Mouse (Mus musculus) adrenal gland, adult 18-20 months (tissue): ENCODE data around the gene Pbsn. TPM values are rescaled to one million over a fixed set of nuclear protein-coding genes. Genes with fewer than 3 reads are reported as not detected.
A peak's percentile ranks its signal among the peaks of the same experiment; 100 is the strongest.
"Not testable (repeated sequence)": the region's sequence is repeated elsewhere in the genome, so short reads cannot be mapped to it uniquely, and the experiment has no call there.

Source experiments
- DNase-seq, 2 experiments: peaks; one replicate each; pipeline ENCODE4 v3.0.0; 2021 to 2022; ENCODE audit warnings: low spot score in 2 of 2
- long read RNA-seq, 2 experiments: library from polyadenylated mRNA; stranded (forward); transcript quantifications; one replicate each; pipeline ENCODE4 v2.0.0; 2021
- total RNA-seq, 2 experiments: library from RNA; stranded (reverse); gene quantifications; 1 replicate in 1 of 2; 2 replicates in 1 of 2; pipeline ENCODE4 v1.2.3; 2021

The Pbsn gene
- not detected for total RNA-seq
- long read RNA-seq, experiment 1, result 0 reads
- long read RNA-seq, experiment 2, result 0 reads

DNA sequence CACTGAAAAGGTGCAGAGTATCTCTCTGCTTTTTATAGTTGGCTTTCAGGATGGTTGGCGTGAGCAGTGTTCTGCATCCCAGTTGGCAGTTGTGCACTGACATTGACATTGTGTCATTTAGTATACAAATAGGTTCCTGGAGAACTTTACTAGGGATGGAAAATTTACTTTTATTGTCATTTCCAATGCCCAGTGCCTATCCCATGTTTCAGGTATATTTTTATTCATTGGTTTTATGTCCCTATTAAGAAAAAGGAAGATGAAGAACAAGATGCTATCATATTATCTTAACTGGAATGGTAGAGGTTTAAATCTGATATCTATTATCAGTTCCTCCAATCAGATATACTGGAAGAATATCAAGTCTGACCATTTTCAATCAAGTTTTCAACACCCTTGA, at the start of gene Pbsn:
Gene Pbsn (minus strand): TSS at position 101 of the 400 bp plus-strand sequence.
- DNase-seq, result no peak

DNA sequence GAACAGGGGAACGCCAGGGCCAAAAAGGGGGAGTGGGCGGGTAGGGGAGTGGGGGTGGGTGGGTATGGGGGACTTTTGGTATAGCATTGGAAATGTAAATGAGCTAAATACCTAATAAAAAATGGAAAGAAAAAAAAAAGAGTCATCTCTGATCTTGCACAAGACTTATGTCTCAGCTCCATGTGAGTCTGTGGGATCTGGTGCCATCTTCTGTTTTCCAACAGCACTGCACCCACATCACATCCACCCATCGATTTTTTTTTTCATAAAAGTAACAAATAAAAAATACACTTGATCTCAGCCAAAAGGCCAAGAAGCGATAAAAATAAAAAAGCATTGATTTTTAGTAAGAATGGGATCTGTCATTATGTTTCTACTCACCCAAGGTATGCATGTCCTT, 26.6 kb upstream of the Pbsn start:
- DNase-seq, result not testable (repeated sequence)

DNA sequence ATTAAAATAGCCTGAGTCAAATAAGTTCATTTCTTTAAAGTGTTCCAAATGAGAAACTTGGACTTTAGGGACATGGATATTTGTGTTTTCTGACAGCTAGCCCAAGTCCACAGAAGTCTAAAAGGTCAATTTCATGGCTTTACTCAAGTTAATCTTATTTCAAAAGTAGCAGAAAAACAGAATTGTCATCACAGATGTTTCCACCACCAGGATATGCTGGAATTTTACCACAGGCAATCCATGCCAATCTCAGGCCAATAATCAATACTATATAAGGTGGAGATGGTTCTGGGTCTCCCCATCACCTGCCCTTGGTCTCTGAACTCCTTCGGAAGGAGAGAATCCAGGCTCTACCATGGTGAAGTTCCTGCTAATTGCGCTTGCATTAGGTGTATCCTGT, 11.0 kb upstream of the Pbsn start, which contains the start of gene Gm14744:
Gene Gm14744 (plus strand): TSS at position 301 of the 400 bp plus-strand sequence.
- not testable (repeated sequence) for DNase-seq

DNA sequence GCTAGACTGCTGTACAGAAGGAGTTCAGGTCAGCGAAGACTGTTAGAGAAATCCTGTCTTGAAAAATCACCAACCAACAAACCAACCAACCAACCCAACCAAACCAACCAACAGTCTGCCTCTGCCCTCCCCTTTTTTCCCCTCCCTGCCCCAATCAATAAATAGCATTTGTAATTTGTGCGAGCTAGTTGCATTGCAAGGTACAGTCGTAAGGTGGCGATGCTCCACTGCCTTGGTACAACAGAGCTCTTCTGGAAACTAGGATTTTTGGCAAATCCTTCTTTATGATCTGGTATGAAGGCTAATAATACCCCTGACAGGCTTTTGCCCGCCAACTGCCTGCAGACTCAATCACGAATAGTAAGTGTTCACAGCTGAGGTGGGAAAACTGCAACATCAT, 41.4 kb downstream of the Pbsn start:
- DNase-seq, result no peak

DNA sequence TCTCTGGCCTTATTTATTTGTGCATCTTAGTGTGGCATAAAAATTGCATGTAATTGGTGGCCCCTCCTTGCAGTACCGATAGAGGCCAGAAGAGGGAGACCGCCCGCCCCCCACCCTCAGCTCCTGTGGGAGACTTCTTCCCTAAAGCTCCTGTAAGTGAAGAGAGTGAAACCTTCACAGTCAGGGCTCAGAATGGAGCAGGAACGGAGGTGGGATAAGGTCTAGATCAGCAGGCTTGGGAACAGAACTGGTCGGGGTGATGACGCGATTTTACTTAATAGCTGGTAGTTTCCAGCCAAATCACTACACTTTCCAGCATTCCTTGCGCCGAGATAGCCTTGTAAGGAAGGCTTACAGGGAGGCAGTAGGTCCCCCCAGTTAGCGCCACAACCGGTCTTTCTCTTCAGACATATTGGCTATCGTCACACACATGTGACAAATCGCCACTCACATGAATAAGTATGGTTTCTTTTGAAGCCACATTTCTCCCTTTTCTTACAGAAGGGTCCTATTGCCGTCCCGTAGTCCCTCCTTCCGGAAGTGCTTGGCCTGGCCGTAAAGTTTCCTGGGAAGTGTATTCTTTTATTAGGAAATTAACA, 42.7 kb downstream of the Pbsn start:
- DNase-seq, result peak; percentile 32 to 54

DNA sequence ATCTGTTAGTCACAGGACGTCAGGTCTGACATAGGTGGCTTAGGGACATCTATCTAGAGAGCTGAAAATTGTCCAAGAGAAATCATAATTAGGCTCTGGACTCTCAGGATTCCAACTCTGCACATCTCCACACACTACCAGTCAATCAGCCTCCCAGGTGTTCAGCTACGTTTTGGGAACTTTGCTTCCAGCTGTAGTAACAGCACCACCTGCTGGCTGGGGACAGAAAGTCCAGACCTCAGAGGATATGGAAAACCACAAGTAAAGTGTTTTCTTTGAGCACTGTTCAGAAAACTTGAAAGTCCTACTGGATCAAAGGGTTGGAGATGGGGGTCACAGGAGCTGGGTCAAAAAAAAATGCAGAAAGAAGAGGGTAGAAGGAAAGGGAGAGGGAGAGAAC, 44.8 kb downstream of the Pbsn start:
- DNase-seq, result peak; percentile 36 to 41

DNA sequence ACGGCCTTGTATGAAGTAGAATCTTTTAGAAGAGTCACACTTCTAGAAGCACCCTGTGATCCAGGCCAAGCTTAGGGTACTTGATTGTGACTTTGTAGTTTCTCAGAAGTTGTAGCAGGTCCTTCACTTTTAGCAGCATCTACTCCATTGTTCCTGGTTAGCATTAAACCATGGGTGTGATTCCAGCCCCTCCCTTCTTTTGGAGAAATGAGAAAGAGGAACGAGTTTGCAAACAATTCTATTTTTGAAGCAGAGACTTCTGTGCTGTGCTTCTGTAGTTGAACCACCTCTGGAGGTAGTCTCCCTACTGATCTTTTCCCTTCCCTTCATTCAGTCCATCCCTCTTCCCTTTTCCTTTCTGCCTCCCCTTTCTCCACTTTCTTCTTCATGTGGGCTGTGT, 51.1 kb downstream of the Pbsn start:
- DNase-seq, result no peak

DNA sequence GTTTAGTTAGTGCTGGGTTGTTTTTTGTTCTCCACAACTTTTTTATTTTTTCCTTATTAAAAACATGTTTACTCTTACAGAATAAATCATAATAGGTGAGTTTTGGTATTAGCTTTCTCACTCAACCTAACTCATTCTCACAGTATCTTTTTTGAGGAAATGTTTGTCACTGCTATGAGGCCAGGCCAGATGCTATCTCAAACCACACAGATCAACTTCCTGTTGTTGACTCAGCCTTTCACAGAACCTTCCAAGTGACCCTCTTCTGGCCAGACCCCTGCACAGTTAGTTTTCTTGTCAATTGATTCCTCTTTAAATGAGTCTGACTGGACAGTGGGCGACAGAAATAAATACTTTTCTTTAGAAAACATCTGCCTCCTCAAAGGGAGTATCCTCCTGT, 51.9 kb downstream of the Pbsn start:
- DNase-seq, result no peak

DNA sequence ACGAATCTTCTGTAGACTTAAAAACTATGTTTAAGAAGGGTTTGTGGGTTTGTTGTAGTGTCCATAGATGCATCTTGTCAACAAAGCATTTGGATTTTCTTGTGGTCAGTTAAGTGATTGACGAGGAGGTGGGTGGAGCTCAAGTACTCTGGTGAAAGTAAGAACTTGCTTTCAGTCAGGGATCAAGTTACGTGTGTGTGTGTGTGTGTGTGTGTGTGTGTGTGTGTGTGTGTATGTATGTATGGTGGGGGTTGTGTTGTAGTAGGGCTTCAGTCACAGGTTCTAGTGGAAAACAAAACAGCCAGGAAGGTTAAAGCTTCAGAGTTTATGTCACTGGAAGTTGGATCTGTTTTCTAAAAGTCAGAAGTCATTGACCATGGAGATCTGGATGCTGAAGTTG, 53.9 kb downstream of the Pbsn start:
- no peak for DNase-seq

DNA sequence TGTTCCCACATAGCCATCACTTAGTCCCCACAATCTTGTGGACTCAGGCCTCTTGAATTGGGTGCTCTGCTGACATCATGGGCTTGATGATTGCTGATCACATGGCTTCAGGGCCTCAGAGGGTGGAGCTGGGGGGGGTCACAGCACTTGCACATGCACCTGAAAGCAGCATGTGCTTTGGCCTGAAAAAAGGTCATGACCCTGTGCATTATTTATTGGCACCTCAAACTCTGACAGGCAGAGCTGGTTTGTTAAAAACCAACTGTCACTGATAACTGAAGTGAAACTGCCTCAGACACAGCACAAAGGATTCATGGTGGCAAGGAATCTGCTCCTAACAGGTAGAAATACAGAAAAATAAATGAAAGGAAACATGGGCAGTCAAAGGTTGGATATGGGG, 55.6 kb downstream of the Pbsn start:
- no peak for DNase-seq

DNA sequence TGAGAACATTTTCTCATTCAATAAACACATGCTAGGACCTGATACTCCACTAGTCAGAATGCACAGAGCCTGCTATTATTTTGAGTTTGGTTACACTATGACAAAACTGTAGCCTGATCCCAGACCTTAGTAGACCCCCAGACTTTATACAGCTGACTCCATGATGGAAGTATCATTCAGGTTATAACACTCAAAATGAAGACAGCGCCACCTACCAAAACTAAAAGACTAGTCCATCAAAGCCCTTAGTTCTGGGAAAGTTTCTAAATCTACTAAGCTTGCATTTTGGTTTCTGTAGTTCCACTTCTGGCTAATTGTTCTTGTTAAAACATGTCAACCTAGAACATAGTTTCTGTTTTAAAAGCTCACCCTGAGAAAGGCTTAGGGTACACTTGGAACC, 56.5 kb downstream of the Pbsn start:
- DNase-seq, result no peak

DNA sequence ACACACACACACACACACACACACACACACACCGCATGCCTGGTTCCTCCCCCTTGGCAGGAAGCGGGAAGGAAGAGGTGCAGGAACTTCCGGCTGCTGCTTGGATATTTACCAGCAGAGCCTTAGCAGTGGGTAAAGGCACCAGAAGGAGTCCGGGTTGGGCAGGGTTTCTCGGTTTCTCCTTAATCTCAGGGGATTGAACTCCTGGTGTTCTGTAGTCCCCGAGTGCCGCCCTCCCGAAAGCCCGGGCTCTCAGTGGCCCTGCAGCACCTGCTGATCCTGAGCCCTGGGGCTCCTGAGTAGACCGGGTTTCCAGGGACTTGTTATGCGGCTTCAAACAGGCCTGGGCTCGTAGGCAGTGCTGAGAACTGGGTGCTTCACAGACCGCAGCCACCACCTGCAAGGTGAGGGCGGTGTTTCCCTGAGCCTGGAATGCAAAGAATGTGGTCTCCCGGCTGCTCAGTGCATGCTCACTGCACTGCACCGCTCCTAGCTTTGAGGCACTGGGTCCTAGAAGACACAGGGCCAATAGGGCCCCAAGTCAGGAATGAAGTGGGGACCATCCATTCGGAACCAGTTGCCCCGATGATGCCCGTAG, 57.1 kb downstream of the Pbsn start, which contains the start of gene Prkx:
Gene Prkx (minus strand): TSS at position 41 of the 598 bp plus-strand sequence.
- peak in 1 of 2 experiments; percentile 29 for DNase-seq

DNA sequence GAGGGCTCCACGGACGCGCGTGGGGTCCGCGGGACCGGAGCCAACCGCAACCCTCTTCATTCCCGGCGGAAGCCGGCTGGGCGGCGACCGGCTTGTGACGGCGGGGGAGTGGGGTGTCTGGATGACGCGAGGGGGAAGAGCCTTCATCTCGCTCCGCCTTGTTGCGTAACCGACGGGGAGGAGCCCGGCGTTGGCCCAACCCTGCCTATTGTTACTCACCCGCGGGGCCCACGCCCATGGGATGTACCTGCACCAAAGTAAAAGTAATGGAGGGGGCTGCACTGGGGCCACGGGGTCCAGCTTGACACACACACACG, 57.6 kb downstream of the Pbsn start:
- DNase-seq, result peak; percentile 82 to 83

DNA sequence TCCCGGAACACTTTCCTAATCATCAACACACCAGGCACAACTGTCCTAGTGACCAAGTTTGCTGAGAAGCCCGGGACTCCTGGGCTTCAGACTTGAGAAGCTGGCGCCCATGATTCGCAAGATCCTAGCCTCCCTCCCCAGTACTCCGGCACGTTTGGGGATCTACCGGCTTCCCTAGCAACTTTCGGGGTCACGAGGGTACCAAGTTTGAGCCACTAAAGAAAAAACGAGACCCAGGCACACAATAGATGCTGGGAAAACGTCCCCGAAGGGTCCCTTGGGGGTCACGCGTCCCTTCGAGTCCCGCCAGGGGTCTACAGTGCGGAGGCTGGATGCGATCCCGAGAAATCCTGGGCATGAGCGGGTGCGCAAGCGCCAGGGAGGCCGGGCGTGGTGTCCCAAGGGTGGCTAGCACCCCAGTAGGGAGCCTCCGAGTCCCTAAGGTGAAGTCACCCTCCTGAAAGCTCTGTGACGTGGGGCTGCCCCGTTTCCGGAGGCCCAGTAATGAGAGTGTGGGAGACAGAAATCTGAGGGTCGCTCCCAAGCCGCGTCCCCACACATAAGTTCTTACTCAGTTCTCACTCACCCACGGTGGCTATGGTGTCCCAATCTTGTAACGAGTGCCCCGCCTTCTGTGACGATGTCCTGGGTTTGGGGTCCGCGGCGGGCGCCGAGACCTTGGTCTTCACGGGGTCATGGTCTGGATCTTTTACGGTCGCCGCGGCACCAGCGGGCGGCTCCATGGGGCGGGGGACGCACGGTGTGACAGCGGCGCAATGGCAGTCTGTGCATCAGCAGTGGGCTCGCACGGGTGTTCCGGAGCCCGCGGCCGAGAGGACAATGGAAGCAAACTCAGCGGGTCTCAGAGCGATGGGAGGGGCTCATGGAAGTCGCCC, 58.2 kb downstream of the Pbsn start:
- peak; percentile 21 to 27 for DNase-seq

DNA sequence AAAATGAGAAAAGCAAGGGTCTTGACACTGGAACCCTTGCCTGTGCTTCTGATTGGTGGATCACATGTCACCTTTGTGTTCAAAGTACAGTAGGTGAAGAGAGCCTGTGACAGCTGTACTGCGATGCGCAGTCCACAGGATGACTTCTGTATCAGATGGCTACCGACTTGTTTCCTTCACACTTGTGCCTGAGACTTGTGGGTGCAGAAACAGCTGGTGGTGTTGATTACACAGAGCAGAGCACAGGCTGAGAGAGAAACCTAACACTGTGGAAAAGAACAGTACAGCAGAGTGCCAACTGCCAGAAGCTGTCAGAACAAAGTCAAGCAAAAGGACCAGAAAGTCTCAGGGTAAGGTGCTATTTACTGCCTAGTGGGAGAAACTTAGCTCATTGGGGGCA, 64.7 kb downstream of the Pbsn start:
- no peak for DNase-seq

Other genes starting within 250 kb of the Pbsn start
- gene Prkx, start 57.3 kb downstream of the Pbsn start, total RNA-seq, result 10 to 100 TPM; 19.3 to 21.4 TPM
- not detected for gene Gm14744, start 11.1 kb upstream of the Pbsn start, total RNA-seq
- gene 5430402E10Rik, start 71.4 kb upstream of the Pbsn start, total RNA-seq, result not detected
- gene Obp1a, start 237.8 kb upstream of the Pbsn start, total RNA-seq, result not detected